Mouse (Mus musculus) neural tube, postnatal 0 days (tissue): ENCODE results near the gene Hs3st3a1. TPM values are rescaled to one million over a fixed set of nuclear protein-coding genes. Genes with fewer than 3 reads are reported as not detected.

ENCODE experiments used
- polyA plus RNA-seq: library from polyadenylated mRNA; unstranded; fragments of >200 nt; fragmentation: Nextera tagmentation; extraction: Ambion mirVana; gene quantifications from 2 replicates; pipeline ENCODE4 v1.2.1, GENCODE M21; 2015

Gene Hs3st3a1
- 1.4 TPM in 2 replicates for polyA plus RNA-seq

DNA sequence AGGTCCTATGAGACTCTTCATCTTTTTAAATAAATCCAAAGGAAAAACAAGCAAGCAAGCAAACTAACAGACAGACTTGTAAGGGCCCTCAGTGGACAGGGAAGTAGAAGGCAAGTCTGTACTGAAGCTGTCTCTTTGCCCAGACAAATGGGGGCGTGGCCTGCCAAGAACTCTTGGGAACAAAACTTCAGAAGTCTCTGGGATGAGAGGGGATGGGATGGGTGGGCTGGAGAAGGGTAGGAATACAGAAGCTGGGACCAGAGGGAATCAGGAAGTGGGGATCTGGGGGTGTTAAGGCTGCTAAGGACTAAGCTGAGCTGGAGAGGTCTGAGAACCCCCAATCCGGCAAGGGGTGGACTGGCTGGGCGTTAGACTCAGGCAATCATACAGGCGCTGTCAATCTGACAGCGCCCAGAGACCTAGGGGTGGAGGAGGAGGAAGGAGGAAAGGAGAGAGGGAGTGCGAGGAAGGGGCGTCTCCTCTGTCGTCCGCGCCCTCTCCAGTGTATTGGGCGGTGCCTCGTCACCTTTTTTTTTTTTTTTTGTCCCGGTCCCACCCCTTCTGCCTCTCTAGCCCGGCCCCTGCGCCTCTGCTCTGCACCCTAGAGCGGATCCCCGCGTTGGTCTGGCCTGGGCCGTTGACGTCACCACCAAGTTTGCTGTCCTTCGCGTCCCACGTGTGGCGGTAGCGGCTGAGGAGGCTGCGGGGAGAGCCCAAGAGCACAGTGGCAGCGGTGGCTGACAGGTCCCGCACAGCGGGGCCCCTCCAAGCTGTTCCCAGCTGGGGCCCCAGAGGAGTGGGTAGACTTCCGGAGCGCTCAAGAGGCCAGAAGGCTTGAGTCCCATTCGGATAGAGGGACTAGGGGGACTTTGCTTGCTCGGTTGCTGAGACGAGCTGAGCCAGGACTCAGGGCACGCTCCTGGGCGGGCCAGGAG is at the start of gene Hs3st3a1:
Gene Hs3st3a1 (plus strand): TSS at position 722 of the 935 bp plus-strand sequence.

DNA sequence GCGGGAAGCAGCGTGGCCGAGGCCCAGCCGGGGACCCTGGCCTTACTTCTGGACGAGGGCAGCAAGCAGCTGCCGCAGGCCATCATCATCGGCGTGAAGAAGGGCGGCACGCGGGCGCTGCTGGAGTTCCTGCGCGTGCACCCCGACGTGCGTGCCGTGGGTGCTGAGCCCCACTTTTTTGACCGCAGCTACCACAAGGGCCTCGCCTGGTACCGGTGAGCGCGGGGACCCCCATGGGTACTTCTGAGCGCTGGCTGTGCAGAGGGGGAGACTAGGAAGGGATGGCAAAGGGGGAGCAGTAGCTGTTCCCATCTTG is 1.2 kb downstream of the Hs3st3a1 start, which contains the start of gene F930015N05Rik:
Gene F930015N05Rik (minus strand): TSS at position 242 of the 316 bp plus-strand sequence.

Other genes with a start within 250 kb of the Hs3st3a1 start
- 2.4 and 3.5 TPM in 2 replicates for gene F930015N05Rik, start 1.3 kb downstream of the Hs3st3a1 start, polyA plus RNA-seq